Mouse (Mus musculus): ENCODE measurements around the gene Son. TPM values are rescaled to one million over a fixed set of nuclear protein-coding genes. Genes with fewer than 3 reads are reported as not detected.

Gene Son
- polyA plus RNA-seq, 1 experiment from 2014 or later, result 143 TPM

DNA sequence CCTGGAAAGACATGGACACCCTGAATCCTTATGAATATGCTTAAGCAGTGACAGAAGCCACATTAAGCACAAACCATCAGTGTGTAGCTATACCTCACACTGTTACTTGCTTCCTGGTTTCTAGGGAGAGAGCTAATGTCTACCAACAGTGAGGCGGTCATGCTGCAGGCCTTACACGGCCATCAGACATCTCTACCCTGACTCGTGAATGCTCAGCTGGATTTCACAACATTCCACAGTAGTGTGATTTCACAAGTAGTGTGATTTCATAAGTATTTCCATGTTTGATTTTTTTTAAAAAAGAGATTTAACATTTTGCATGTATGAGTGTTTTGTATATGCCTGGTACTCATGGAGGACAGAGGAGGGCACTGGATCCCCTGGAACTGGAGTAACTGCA lies 18.6 kb upstream of the Son start:
- Histone ChIP-seq H3K4me2 (ENCODE audit: low read depth, low read length) (no peak overlapping the region), H3K4me3 (ENCODE audit: low read depth, low read length) (no peak overlapping the region)
- ATAC-seq (replicated peaks; ENCODE audit: insufficient number of reproducible peaks, low FRiP score, low TSS enrichment, low read depth), result no peak

DNA sequence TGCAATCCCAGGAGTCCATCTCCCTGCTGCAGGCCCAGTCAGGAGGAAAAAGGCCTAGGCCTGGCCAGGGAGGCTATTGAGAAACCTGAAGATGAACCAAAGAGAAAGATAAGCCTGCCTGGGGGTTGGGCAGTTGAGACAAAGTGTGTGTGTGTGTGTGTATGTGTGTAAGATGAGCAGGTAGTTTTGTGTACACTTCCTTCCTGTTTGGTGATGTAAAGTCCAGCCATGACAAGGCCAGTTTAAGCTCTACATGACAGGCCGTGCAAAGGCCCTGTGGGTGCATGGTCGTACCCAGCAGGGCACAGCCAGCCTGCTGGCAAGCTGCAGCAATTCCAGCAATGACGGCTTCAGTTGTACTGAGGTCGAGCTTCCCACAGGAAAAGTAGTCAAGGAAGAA lies 17.6 kb upstream of the Son start:
- no peak overlapping the region for H3K27ac ChIP-seq (replicated peaks; ENCODE audit: low read depth, low read length)
- peaks cover 6% of the 10 kb centered on the region for H3K36me3 ChIP-seq (replicated peaks; ENCODE audit: control insufficient read depth, insufficient read depth, low read depth, low read length)
- H3K4me1 ChIP-seq (ENCODE audit: control insufficient read depth, insufficient read depth, low read length), result no peaks in the 10 kb centered on the region
- no peaks in the 10 kb centered on the region for H3K27me3 ChIP-seq (ENCODE audit: control insufficient read depth, insufficient read depth, low read length)
- no peak overlapping the region for H3K9ac ChIP-seq (replicated peaks; ENCODE audit: low read length)
- H3K4me3 ChIP-seq (ENCODE audit: low read depth, low read length), result no peak overlapping the region
- no peaks in the 10 kb centered on the region for H3K9me3 ChIP-seq (replicated peaks; ENCODE audit: control insufficient read depth, low read length)
- DNase-seq (ENCODE audit: low spot score) (no peak), ATAC-seq (replicated peaks; ENCODE audit: insufficient number of reproducible peaks, low FRiP score, low TSS enrichment, low read depth) (no peak)
- 92% methylated on average over 4 of the region's 4 CpGs for WGBS
- H3K4me2 ChIP-seq (ENCODE audit: low read depth, low read length), result no peak overlapping the region

More for the DNA sequence above, 18.6 kb upstream of the Son start:
- no peak for DNase-seq (ENCODE audit: low spot score)
- Histone ChIP-seq H3K9ac (replicated peaks; ENCODE audit: low read length) (no peak overlapping the region), H3K27ac (replicated peaks; ENCODE audit: low read depth, low read length) (no peak overlapping the region), H3K36me3 (replicated peaks; ENCODE audit: control insufficient read depth, insufficient read depth, low read depth, low read length) (peaks cover 8% of the 10 kb centered on the region), H3K9me3 (replicated peaks; ENCODE audit: control insufficient read depth, low read length) (no peaks in the 10 kb centered on the region), H3K4me1 (ENCODE audit: control insufficient read depth, insufficient read depth, low read length) (no peaks in the 10 kb centered on the region), H3K27me3 (ENCODE audit: control insufficient read depth, insufficient read depth, low read length) (no peaks in the 10 kb centered on the region)
- WGBS, result 93% methylated on average over 3 of the region's 3 CpGs

- no peak for DNase-seq (ENCODE audit: low spot score)
Observed at GRCm38 (mm10) chr16:91630584-91630983, 16.7 kb upstream of the Son start.

DNA sequence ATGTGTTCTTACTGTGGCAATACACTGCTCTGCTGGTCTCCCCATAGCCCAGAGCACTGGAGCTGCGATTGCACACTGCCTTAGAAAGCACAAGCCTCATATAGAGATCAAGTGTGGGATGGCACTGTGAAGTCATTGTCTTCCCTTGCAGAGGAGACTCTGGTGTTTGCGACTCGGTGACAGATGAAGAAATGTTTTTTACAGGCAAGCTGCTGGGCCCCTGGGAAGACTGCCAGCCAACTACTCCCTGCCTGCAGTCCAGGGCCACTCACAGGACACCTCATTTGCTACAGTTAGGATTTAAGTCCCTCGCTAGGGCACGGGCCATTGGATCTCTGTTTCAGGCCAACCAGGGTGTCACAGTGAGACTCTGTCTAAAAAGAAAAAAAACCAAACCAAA lies 14.9 kb upstream of the Son start:
- ATAC-seq (replicated peaks; ENCODE audit: insufficient number of reproducible peaks, low FRiP score, low TSS enrichment, low read depth) (no peak), DNase-seq (ENCODE audit: low spot score) (no peak)
- Histone ChIP-seq H3K9me3 (replicated peaks; ENCODE audit: control insufficient read depth, low read length) (no peaks in the 10 kb centered on the region), H3K9ac (replicated peaks; ENCODE audit: low read length) (no peak overlapping the region), H3K36me3 (replicated peaks; ENCODE audit: control insufficient read depth, insufficient read depth, low read depth, low read length) (peaks cover 12% of the 10 kb centered on the region), H3K27ac (replicated peaks; ENCODE audit: low read depth, low read length) (no peak overlapping the region), H3K4me3 (ENCODE audit: low read depth, low read length) (no peak overlapping the region), H3K4me2 (ENCODE audit: low read depth, low read length) (no peak overlapping the region), H3K27me3 (ENCODE audit: control insufficient read depth, insufficient read depth, low read length) (no peaks in the 10 kb centered on the region), H3K4me1 (ENCODE audit: control insufficient read depth, insufficient read depth, low read length) (no peaks in the 10 kb centered on the region)
- 93% methylated on average over 5 of the region's 5 CpGs for WGBS

More at GRCm38 (mm10) chr16:91630584-91630983, 16.7 kb upstream of the Son start:
- Histone ChIP-seq H3K9me3 (replicated peaks; ENCODE audit: control insufficient read depth, low read length) (no peaks in the 10 kb centered on the region), H3K27me3 (ENCODE audit: control insufficient read depth, insufficient read depth, low read length) (no peaks in the 10 kb centered on the region), H3K9ac (replicated peaks; ENCODE audit: low read length) (no peak overlapping the region), H3K4me1 (ENCODE audit: control insufficient read depth, insufficient read depth, low read length) (no peaks in the 10 kb centered on the region), H3K27ac (replicated peaks; ENCODE audit: low read depth, low read length) (no peak overlapping the region), H3K36me3 (replicated peaks; ENCODE audit: control insufficient read depth, insufficient read depth, low read depth, low read length) (peaks cover 6% of the 10 kb centered on the region), H3K4me2 (ENCODE audit: low read depth, low read length) (no peak overlapping the region), H3K4me3 (ENCODE audit: low read depth, low read length) (no peak overlapping the region)
- WGBS, result 78% methylated on average over 1 of the region's 1 CpGs
- no peak for ATAC-seq (replicated peaks; ENCODE audit: insufficient number of reproducible peaks, low FRiP score, low TSS enrichment, low read depth)

DNA sequence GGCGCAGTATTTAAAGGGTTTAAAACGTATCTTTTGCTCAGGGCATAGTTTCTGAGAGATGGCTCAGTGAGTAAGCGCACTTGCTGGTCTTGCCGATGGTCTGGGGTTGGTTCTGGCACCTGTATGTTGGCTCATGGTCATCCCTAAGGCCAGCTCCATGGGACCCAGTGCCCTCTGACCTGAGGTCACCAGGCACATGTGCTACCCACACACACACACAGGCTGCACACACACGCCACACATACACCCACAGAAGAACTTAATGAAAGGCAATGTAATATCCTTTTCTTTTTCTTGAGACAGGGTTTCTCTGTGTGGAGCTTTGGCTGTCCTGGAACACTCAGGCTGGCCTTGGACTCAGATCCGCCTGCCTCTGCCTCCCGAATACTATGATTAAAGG lies 14.4 kb upstream of the Son start:
- 96% methylated on average over 7 of the region's 7 CpGs for WGBS
- no peak overlapping the region for H3K9ac ChIP-seq (replicated peaks; ENCODE audit: low read length)

DNA sequence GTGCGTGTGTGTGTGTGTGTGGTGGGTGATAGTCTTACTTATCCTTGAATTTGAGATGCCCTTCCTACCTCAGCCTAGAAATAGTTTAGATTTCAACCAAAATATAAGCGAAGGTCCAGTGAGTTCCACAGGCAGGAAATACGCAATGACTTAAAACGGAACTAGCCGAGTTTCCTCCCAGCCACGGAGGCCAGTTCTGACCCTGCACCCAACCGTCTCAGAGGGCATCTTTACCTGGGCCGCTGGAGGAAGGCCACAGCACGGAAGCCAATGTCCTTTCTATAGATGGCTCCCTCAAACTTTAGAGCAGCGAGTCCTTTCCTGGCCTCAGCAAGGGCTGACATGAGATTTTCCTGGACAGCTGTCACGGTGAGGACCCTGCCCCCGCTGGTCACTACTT lies 13.7 kb upstream of the Son start:
- H3K4me1 ChIP-seq (ENCODE audit: control insufficient read depth, insufficient read depth, low read length), result no peaks in the 10 kb centered on the region

More for the DNA sequence above, 14.4 kb upstream of the Son start:
- DNase-seq (ENCODE audit: low spot score) (no peak), ATAC-seq (replicated peaks; ENCODE audit: insufficient number of reproducible peaks, low FRiP score, low TSS enrichment, low read depth) (no peak)
- Histone ChIP-seq H3K36me3 (replicated peaks; ENCODE audit: control insufficient read depth, insufficient read depth, low read depth, low read length) (peaks cover 12% of the 10 kb centered on the region), H3K27me3 (ENCODE audit: control insufficient read depth, insufficient read depth, low read length) (no peaks in the 10 kb centered on the region), H3K9me3 (replicated peaks; ENCODE audit: control insufficient read depth, low read length) (no peaks in the 10 kb centered on the region), H3K4me3 (ENCODE audit: low read depth, low read length) (no peak overlapping the region), H3K4me2 (ENCODE audit: low read depth, low read length) (no peak overlapping the region), H3K4me1 (ENCODE audit: control insufficient read depth, insufficient read depth, low read length) (no peaks in the 10 kb centered on the region), H3K27ac (replicated peaks; ENCODE audit: low read depth, low read length) (no peak overlapping the region)

GRCm38 (mm10) chr16:91639161-91639560 lies 8.1 kb upstream of the Son start:
- ATAC-seq (replicated peaks; ENCODE audit: insufficient number of reproducible peaks, low FRiP score, low TSS enrichment, low read depth), result no peak
- no peak for DNase-seq (ENCODE audit: low spot score)
- no peaks in the 10 kb centered on the region for H3K4me1 ChIP-seq (ENCODE audit: control insufficient read depth, insufficient read depth, low read length)
- no peak overlapping the region for H3K4me3 ChIP-seq (ENCODE audit: low read depth, low read length)
- H3K9me3 ChIP-seq (replicated peaks; ENCODE audit: control insufficient read depth, low read length), result no peaks in the 10 kb centered on the region
- H3K27me3 ChIP-seq (ENCODE audit: control insufficient read depth, insufficient read depth, low read length), result no peaks in the 10 kb centered on the region
- WGBS, result 93% methylated on average over 5 of the region's 5 CpGs
- peaks cover 12% of the 10 kb centered on the region for H3K36me3 ChIP-seq (replicated peaks; ENCODE audit: control insufficient read depth, insufficient read depth, low read depth, low read length)
- H3K4me2 ChIP-seq (ENCODE audit: low read depth, low read length), result no peak overlapping the region
- no peak overlapping the region for H3K27ac ChIP-seq (replicated peaks; ENCODE audit: low read depth, low read length)
- no peak overlapping the region for H3K9ac ChIP-seq (replicated peaks; ENCODE audit: low read length)

More for the DNA sequence above, 13.7 kb upstream of the Son start:
- Histone ChIP-seq H3K27me3 (ENCODE audit: control insufficient read depth, insufficient read depth, low read length) (no peaks in the 10 kb centered on the region), H3K4me3 (ENCODE audit: low read depth, low read length) (no peak overlapping the region), H3K9me3 (replicated peaks; ENCODE audit: control insufficient read depth, low read length) (no peaks in the 10 kb centered on the region), H3K36me3 (replicated peaks; ENCODE audit: control insufficient read depth, insufficient read depth, low read depth, low read length) (peaks cover 12% of the 10 kb centered on the region), H3K27ac (replicated peaks; ENCODE audit: low read depth, low read length) (no peak overlapping the region), H3K9ac (replicated peaks; ENCODE audit: low read length) (no peak overlapping the region), H3K4me2 (ENCODE audit: low read depth, low read length) (no peak overlapping the region)
- 88% methylated on average over 12 of the region's 12 CpGs for WGBS
- ATAC-seq (replicated peaks; ENCODE audit: insufficient number of reproducible peaks, low FRiP score, low TSS enrichment, low read depth) (no peak), DNase-seq (ENCODE audit: low spot score) (no peak)

DNA sequence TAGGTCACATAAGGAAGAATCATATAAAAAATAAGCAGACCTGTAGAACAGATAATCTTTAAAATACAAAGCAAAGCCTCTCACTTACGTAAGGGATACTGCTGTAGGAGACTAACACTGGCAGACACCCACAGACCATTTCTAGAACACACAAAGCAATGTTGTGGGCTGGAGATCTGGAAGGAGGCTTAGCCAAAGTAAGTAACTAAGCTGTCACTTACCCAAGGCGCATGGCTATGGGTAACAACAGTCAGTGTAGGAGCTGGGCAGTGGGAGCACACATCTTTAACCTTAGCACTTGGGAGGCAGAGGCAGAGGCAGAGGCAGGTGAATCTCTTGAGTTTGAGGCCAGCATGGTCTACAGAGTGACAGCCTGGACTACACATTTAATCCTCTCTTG lies 7.7 kb upstream of the Son start:
- Histone ChIP-seq H3K4me1 (ENCODE audit: control insufficient read depth, insufficient read depth, low read length) (no peaks in the 10 kb centered on the region), H3K4me2 (ENCODE audit: low read depth, low read length) (no peak overlapping the region), H3K27ac (replicated peaks; ENCODE audit: low read depth, low read length) (no peak overlapping the region), H3K36me3 (replicated peaks; ENCODE audit: control insufficient read depth, insufficient read depth, low read depth, low read length) (peaks cover 12% of the 10 kb centered on the region), H3K9me3 (replicated peaks; ENCODE audit: control insufficient read depth, low read length) (no peaks in the 10 kb centered on the region), H3K9ac (replicated peaks; ENCODE audit: low read length) (no peak overlapping the region), H3K4me3 (ENCODE audit: low read depth, low read length) (no peak overlapping the region), H3K27me3 (ENCODE audit: control insufficient read depth, insufficient read depth, low read length) (no peaks in the 10 kb centered on the region)
- ATAC-seq (replicated peaks; ENCODE audit: insufficient number of reproducible peaks, low FRiP score, low TSS enrichment, low read depth) (no peak), DNase-seq (ENCODE audit: low spot score) (no peak)
- 94% methylated on average over 2 of the region's 2 CpGs for WGBS

All from embryonic facial prominence, embryonic 11.5 days (tissue).